Mouse (Mus musculus) midbrain, embryonic 16.5 days (tissue): Measurements from ENCODE around the gene Gm20075. TPM values are rescaled to one million over a fixed set of nuclear protein-coding genes. Genes with fewer than 3 reads are reported as not detected.

ENCODE experiments used
- polyA plus RNA-seq: library from polyadenylated mRNA; unstranded; fragments of >200 nt; fragmentation: Nextera tagmentation; extraction: Ambion mirVana; gene quantifications from 2 replicates; pipeline ENCODE4 v1.2.1, GENCODE M21; 2015

The Gm20075 gene
- polyA plus RNA-seq, 1 experiment from 2014 or later, result 19.9 TPM

Other genes with a start within 250 kb of the Gm20075 start
- 3.0 and 3.5 TPM in 2 replicates for gene Iqgap2, start 189.5 kb downstream of the Gm20075 start, polyA plus RNA-seq
- gene Gm17190, start 678 bp upstream of the Gm20075 start, polyA plus RNA-seq, result 0.23 TPM in 1 of 2 replicates, not detected in the other
- 9.2 and 10.4 TPM in 2 replicates for gene Sv2c, start 51.2 kb upstream of the Gm20075 start, polyA plus RNA-seq